Mouse (Mus musculus) spleen, adult 2 months (tissue): Measurements from ENCODE around the gene Clnk. TPM values are rescaled to one million over a fixed set of nuclear protein-coding genes. Genes with fewer than 3 reads are reported as not detected.
"Not testable (repeated sequence)": the region's sequence is repeated elsewhere in the genome, so short reads cannot be mapped to it uniquely, and the experiment has no call there.

ENCODE experiments used
- DNase-seq, 2 experiments: peaks; one replicate each; pipeline versions ENCODE4 v3.0.0 to v3.0.0-alpha.2; 2012 to 2021; ENCODE audit warnings: low spot score in 2 of 2, low read depth in 1 of 2
- H3K27ac ChIP-seq: fragments of 200-500 bp; 2 replicates; pipeline ENCODE4 v1.5.1; 2012; ENCODE audit warnings: low read length, inconsistent platforms; ENCODE audit not compliant: insufficient read depth
- H3K27me3 ChIP-seq: fragments of 200-500 bp; 2 replicates; pipeline ENCODE4 v1.6.1; 2012; ENCODE audit warnings: mild to moderate bottlenecking, moderate library complexity, low read length, inconsistent platforms; ENCODE audit not compliant: control insufficient read depth, insufficient read depth
- H3K36me3 ChIP-seq: fragments of 200-500 bp; 2 replicates; pipeline ENCODE4 v1.6.1; 2012; ENCODE audit warnings: mild to moderate bottlenecking, low read length, inconsistent platforms; ENCODE audit not compliant: control insufficient read depth, insufficient read depth
- H3K4me1 ChIP-seq: fragments of 200-500 bp; 2 replicates; pipeline ENCODE4 v1.6.1; 2011; ENCODE audit warnings: inconsistent platforms; ENCODE audit not compliant: control insufficient read depth, insufficient read depth, insufficient read length
- H3K4me3 ChIP-seq: fragments of 200-500 bp; 2 replicates; pipeline ENCODE4 v1.5.1; 2011; ENCODE audit warnings: mild to moderate bottlenecking, inconsistent platforms; ENCODE audit not compliant: insufficient read depth, insufficient read length; ENCODE audit errors: extremely low read depth
- CTCF ChIP-seq: fragments of 200-500 bp; IDR thresholded peaks from 2 replicates; pipeline ENCODE4 v1.5.1; 2011; ENCODE audit warnings: mild to moderate bottlenecking, inconsistent platforms; ENCODE audit not compliant: insufficient read depth, insufficient read length, insufficient replicate concordance; ENCODE audit errors: extremely low read depth
- POLR2A ChIP-seq: fragments of 200-500 bp; IDR thresholded peaks from 2 replicates; pipeline ENCODE4 v1.6.1; 2011; ENCODE audit warnings: low read depth, low read length, inconsistent platforms
- WGBS: fragments of 180-500 bp; shearing (Covaris S2); methylation state at CpG from one replicate; pipeline ENCODE4 v1.1.7; 2018; 5-methylcytosine and 5-hydroxymethylcytosine counted together
- polyA plus RNA-seq: library from polyadenylated mRNA; depleted of rRNA; stranded (reverse); fragments of >200 nt; gene quantifications from 2 replicates; pipeline ENCODE4 v1.2.3, GENCODE M21; 2012; rRNA removed

Clnk gene
- 0.27 and 0.31 TPM in 2 replicates for polyA plus RNA-seq

DNA sequence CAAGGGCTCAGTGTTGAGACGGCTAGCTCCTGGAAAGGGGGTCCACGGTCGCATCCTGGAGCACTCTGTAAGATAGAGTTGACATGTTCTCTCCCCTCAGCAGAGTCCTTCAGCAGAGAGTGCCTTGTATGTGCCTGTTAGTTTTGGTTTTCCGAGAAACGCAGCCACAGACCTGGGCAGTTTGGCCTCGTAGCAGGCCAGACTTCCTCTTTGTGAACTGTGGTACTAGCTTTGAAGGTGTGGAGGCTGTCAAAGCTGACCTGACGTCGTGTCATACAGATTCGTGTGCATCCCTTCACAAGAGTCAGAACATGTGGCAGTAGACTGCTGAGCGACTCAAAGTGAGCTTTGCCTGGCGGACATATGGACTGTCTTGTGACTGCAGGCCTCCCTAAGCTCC, at the start of gene Clnk:
TSS of gene Clnk (minus strand) at position 191 of the 400 bp plus-strand sequence.
- Histone ChIP-seq H3K4me3 (no peak within 1 kb of the TSS), H3K27me3 (no peaks in the 10 kb centered on the region), H3K27ac (no peak within 1 kb of the TSS), H3K4me1 (no peaks in the 10 kb centered on the region; the same call in 1 of the 2 replicates), H3K36me3 (no peaks in the 10 kb centered on the region)
- no peak for TF ChIP-seq CTCF
- no peak for TF ChIP-seq POLR2A
- WGBS: 20% methylated on average over 11 of the region's 11 CpGs
- no peak for DNase-seq

DNA sequence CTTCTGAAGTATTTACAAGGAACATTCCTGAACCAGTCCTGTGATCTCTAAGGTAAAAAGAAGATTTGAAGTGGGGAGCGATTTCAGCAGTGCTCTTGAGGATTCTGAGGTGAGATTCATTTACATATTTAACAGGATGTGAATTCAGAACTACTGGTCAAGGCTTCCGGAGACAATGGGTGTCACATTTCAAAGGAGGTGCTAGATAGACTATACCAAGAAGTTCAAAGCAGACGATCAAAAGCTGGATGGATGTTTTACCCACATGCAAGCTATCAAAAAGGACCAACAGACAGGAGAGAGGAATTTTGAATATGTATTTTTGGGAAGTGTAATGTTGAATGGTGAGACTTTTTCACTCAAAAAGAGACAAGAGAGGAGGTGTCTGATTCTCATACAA, 28.7 kb upstream of the Clnk start:
- Histone ChIP-seq H3K27me3 (no peaks in the 10 kb centered on the region), H3K36me3 (no peaks in the 10 kb centered on the region), H3K27ac (no peak overlapping the region), H3K4me1 (no peaks in the 10 kb centered on the region), H3K4me3 (no peak overlapping the region)
- 26% methylated on average over 3 of the region's 3 CpGs for WGBS
- TF ChIP-seq CTCF (no peak), POLR2A (no peak)
- DNase-seq: no peak

DNA sequence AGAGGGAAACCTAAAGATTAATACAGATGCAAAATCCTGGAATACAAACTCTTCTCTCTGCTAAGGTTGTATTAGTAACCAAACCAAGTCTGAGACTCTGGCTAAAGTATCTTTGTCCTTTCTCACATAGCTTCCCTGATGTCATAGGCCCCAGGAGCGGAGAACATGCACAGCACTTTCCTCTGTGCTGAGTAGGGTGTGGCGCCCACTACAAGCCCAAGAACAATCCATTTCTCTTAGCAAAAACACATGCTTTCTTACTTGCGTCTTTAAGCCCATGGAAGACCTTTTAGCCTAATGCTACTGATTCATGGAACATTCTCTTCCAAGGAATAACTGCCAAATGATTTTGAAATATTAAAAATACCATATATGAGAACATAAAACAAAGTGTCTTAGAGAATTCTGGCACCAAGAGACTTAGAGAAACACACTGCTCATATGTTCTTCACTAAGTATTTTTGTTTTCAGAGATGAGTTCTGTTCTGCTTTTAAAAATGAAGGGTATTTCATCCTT, 28.0 kb upstream of the Clnk start:
- no peak overlapping the region for H3K27ac ChIP-seq
- H3K4me1 ChIP-seq: no peaks in the 10 kb centered on the region
- TF ChIP-seq POLR2A: no peak
- no peak for TF ChIP-seq CTCF
- WGBS: 85% methylated on average over 3 of the region's 3 CpGs
- H3K27me3 ChIP-seq: no peaks in the 10 kb centered on the region
- no peak for DNase-seq
- H3K36me3 ChIP-seq: no peaks in the 10 kb centered on the region
- no peak overlapping the region for H3K4me3 ChIP-seq

DNA sequence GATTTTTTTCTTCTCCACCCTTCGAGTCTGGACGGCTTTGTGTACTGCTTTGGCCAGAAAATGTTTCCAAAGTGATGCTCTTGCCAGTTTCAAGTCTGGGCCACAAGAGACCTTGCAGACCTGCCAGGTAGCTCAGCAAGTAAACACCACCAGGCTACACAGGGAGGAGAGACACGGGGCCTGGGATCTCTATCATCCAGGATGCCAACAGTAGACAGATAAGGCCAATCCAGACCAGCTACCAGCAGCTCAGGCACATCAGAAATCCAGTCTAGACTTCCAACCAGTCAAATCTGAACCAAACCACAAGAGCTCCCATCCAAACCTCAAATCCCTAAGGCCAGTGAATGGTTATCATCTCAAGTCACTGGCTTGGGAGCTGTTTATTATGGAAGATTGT, 26.3 kb upstream of the Clnk start:
- no peak for DNase-seq
- TF ChIP-seq CTCF: no peak
- TF ChIP-seq POLR2A: no peak
- no peaks in the 10 kb centered on the region for H3K27me3 ChIP-seq
- H3K4me1 ChIP-seq: no peaks in the 10 kb centered on the region
- no peak overlapping the region for H3K4me3 ChIP-seq
- H3K27ac ChIP-seq: no peak overlapping the region
- H3K36me3 ChIP-seq: no peaks in the 10 kb centered on the region
- 83% methylated on average over 3 of the region's 3 CpGs for WGBS

DNA sequence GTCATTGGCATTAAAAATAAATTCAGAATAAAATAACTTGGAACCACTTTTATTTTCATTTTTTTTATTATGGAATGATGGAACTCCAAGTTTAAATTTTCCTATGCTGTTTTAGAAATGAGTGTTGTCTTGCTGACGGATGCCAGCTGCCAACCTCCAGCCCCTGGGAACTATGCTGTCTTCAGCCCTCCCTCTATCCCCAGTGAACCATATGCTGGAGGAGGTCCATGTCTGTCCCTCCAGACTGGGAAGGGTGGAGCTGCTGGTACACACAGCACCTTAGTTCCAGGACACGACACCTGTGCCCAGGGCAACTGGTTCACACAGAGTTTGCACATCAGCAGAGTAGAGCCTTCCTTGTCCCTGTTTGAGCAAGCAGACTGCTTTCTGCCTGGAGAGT, 22.4 kb upstream of the Clnk start:
- DNase-seq: no peak
- H3K27ac ChIP-seq: no peak overlapping the region
- H3K4me3 ChIP-seq: no peak overlapping the region
- no peaks in the 10 kb centered on the region for H3K27me3 ChIP-seq
- H3K4me1 ChIP-seq: no peaks in the 10 kb centered on the region
- H3K36me3 ChIP-seq: no peaks in the 10 kb centered on the region
- WGBS: 89% methylated on average over 2 of the region's 2 CpGs
- TF ChIP-seq POLR2A (no peak), CTCF (no peak)

DNA sequence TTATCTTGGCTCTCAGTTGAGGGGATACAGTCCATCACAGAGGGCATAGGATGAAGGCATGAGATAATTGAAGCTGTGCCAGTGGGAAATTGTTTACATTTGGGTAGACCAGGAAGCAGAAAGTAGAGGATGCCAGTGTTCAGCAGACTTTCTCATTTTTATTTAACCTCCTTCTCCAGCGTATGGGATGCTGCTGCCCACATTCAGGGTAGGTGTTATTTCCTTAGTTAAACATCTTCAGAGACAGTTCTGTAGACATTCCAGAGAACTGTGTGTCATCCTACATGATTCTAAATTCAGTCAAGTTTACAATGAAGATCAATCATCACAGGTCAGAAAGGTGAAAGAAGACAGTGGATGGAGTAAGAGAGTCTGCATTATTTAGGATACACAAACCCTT, 12.0 kb upstream of the Clnk start:
- WGBS: 95% methylated on average over 1 of the region's 1 CpGs
- Histone ChIP-seq H3K4me1 (no peaks in the 10 kb centered on the region), H3K27ac (no peak overlapping the region), H3K4me3 (no peak overlapping the region), H3K27me3 (no peaks in the 10 kb centered on the region), H3K36me3 (no peaks in the 10 kb centered on the region)
- DNase-seq: no peak
- TF ChIP-seq POLR2A (no peak), CTCF (no peak)

DNA sequence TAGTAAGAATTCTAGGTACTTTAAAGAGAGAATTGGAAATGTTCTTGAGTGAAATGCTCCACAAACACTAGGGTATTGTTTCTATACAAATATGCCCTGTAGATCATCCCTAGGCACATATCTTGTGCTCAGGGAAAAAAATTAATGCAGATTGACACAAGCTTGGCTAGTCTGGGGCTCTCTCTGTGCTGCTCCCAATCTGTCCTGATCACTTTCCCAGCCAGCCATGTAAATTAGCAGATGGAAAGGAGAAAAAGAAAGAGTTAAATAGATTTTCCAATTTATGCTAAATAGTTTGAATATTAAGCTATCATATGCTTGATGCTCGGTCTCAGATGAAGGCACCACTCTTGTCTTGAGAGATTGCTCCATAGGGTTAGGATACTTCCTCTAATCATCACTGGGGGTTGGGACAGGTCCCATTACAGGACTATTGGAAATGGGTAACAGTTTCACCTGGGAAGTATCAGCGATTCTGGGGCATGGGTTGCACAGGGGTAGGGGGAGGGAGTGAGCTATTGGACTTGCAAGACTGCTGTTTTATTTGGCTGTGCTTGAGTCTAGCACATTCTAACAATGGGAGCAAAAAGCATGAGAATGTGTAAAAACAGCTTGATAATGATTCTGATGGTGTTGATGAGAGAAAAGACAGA, 10.1 kb upstream of the Clnk start:
- WGBS: 83% methylated on average over 2 of the region's 2 CpGs
- no peak overlapping the region for H3K4me3 ChIP-seq
- no peaks in the 10 kb centered on the region for H3K27me3 ChIP-seq
- DNase-seq: no peak
- H3K4me1 ChIP-seq: no peaks in the 10 kb centered on the region
- H3K36me3 ChIP-seq: no peaks in the 10 kb centered on the region
- no peak overlapping the region for H3K27ac ChIP-seq
- TF ChIP-seq CTCF: no peak
- TF ChIP-seq POLR2A: no peak

DNA sequence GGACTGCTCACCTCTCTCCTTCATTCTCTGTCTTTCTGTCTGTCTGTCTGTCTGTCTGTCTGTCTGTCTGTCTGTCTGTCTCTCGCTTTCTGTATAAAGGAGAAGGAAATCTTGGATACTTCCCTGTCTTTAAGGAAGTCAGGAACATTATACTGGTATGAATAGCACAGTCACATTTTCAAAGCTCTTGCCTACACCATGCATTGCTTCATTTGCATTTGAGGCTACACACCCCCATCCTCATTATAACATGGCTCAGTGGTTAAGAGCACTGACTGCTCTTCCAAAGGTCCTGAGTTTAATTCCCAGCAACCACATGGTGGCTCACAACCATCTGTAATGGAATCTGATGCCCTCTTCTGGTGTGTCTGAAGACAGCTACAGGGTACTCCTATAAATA, 6.0 kb upstream of the Clnk start:
- H3K27ac ChIP-seq, H3K4me3 ChIP-seq, H3K36me3 ChIP-seq, DNase-seq, H3K4me1 ChIP-seq, H3K27me3 ChIP-seq: not testable (repeated sequence)
- 95% methylated on average over 1 of the region's 1 CpGs for WGBS
